Mouse (Mus musculus): ENCODE data around the gene Nfib.

- TF ChIP-seq GATA1 (IDR thresholded peaks at IDR 0.05; ENCODE audit: borderline replicate concordance, low read length) (no peak), CTCF (IDR thresholded peaks at IDR 0.05; ENCODE audit: low read depth, low read length) (no peak), TAL1 (conservative IDR thresholded peaks at IDR 0.05; ENCODE audit: low read depth, low read length) (no peak)
Observed at GRCm38 (mm10) chr4:82543936-82544335, 161.6 kb downstream of the Nfib start.

Data from G1E (cell line).